Mouse (Mus musculus): Measurements from ENCODE around the gene Scn8a. TPM values are rescaled to one million over a fixed set of nuclear protein-coding genes. Genes with fewer than 3 reads are reported as not detected.

Gene Scn8a
- polyA plus RNA-seq, 1 experiment from 2014 or later = 19.8 TPM

DNA sequence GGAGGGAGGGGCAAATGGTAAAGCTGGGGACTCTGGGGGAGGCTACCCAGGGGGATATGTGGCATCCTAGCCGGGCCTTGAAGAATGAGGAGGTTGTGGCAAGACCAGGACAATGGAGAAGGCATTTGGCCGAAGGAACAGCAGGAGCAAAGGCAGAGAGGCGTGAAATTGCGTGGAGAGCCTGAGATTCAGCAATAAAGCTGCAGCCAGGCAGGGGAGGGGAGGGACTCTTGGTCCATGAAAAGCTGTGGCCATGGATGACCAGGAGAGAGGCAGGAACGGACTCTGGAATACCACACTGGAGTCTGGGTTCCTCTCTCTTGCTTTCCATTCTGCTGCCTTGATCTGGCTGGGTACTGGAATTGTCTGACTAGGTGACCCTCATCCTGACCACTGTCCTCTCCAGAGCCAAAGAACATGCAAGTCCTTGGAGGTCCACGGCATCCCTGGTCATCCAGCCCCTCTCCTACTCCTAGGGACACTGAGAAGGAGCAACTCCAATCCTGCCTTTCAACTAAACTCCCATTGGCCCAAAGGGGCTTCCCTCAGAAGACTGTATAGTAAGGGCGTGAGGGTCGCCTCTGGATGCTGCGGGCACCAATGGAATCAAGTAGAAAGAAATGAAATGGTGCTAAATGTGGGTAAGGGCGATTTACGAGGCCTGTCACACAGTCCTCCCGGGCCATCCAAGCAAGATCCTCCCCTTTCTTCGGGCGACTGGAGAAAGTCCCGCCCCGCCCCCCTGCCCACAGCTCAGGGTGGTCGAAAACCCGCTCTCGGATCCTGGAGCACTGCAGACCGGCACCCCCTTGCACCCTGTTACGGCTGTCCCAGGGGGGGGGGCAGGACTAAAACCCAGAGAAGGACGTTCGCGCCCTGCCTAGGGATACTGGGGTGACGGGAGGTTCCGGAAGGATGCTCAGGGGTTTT is 206.7 kb downstream of the Scn8a start:
- Histone ChIP-seq H3K9ac (peak overlapping the region; percentile 98), H3K36me3 (no peaks in the 10 kb centered on the region), H3K9me3 (no peaks in the 10 kb centered on the region), H3K27me3 (replicated peaks) (no peaks in the 10 kb centered on the region; the same call in 1 of the 2 replicates), H3K27ac (peak overlapping the region; percentile 94), H3K4me1 (peaks cover 68% of the 10 kb centered on the region), H3K4me3 (peak overlapping the region; percentile 88), H3K4me2 (replicated peaks) (peak overlapping the region; percentile 82)
- ATAC-seq (ENCODE audit: low FRiP score, low read depth) = peak; percentile 76
- WGBS = under 1% methylated on average over 26 of the region's 26 CpGs

DNA sequence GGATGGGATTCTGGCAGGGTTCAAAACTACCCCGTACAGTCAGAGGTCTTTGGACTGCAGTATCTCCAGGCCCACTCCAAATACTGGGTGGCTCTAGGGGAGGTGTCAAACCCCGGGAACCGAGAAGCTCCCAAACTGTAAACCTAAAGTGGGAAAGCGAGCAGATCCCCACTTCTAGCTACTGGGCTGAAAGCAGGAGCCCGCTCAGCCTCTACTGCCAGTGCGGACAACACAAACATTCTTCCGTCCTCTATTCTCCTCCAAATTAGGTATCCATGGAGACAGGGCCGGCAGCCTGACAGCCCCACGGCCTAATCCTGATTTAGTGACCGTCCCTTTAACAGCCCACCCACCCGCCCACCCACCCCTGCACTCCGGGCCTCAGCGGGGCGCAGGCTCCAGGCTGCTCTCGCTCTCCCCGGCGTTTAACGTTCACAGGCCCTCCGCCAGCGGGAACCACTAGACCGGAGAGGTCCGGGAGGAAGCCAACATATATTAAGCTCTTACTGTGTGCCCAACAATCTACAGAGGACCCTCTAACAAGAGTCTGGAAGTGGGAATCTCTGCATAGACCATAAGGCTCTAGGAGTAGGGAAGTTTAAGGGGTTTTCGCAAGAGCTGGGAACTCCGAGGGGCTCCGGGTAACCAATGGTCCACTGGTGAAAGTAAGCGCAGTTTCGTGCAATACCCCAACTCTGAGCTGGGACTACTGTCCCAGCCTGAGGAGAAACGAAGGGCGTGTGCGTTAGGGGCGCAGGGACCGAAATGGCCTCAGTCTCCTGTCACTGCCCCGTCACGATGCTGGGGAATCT is 207.5 kb downstream of the Scn8a start:
- peak; percentile 71 for ATAC-seq (ENCODE audit: low FRiP score, low read depth)
- no peaks in the 10 kb centered on the region for H3K36me3 ChIP-seq
- H3K27ac ChIP-seq = peak overlapping the region; percentile 94
- H3K4me2 ChIP-seq (replicated peaks) = peak overlapping the region; percentile 82
- peak overlapping the region; percentile 98 for H3K9ac ChIP-seq
- peak overlapping the region; percentile 88 for H3K4me3 ChIP-seq
- no peaks in the 10 kb centered on the region for H3K9me3 ChIP-seq
- under 1% methylated on average over 34 of the region's 34 CpGs for WGBS
- H3K4me1 ChIP-seq = peaks cover 67% of the 10 kb centered on the region
- no peaks in the 10 kb centered on the region; the same call in 1 of the 2 replicates for H3K27me3 ChIP-seq (replicated peaks)

DNA sequence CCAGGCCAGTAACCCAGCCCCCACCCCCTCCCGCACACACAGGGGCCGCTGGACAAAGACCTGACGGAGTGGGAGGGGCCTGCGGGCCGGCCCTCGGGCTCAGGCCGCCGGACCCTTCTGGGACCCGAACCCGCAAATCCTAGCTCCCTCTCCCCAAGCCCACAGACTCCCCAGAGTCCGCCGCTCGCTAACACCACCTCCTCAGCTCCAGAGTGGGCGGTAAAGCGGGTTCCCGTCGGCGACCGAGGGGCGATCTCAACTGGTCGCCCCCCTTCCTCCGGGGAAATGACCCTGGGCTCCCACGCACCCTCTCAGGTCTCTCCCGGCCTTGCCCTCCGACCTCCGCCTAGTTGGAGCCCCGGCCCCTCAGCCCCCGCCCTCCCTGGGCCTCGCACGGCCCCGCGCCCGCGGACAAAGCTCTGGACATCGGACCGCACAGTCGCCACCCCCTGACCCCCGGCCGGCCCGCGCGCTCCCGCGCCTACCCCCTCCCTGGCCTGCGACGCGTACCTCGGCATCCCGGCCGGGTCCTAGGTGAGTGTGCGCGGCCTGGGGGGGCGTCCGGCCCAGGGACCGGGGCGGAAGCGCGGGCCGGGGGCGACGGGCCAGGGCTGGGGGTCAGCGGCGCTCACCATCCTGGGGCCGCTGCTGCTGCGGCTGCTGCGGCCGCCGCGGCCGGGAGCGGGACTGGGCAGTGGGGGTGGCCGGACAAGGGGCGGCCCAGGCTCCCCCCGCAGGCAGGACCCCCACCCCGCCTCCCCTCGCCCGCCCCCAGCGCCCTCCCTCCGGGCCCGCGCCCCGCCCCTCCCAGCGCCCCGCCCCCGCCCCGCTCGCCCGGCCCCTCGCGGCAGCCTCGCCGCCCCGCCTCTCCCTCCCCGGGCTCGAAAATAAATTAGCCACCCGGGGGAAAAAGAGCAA is 208.4 kb downstream of the Scn8a start, which contains the start of gene Fignl2:
Gene Fignl2 (minus strand): TSS at position 755 of the 918 bp plus-strand sequence.
- H3K4me2 ChIP-seq (replicated peaks) = peak within 1 kb of the TSS; percentile 82
- H3K9ac ChIP-seq = peak within 1 kb of the TSS; percentile 98
- peaks cover 70% of the 10 kb centered on the region for H3K4me1 ChIP-seq
- peak within 1 kb of the TSS; percentile 88 for H3K4me3 ChIP-seq
- no peaks in the 10 kb centered on the region for H3K36me3 ChIP-seq
- 0 out of 2 replicates have a peak, but pooled peaks have one; percentile 3 for ATAC-seq (ENCODE audit: low FRiP score, low read depth)
- 1% methylated on average over 79 of the region's 96 CpGs for WGBS
- no peaks in the 10 kb centered on the region for H3K9me3 ChIP-seq
- peak within 1 kb of the TSS; percentile 94 for H3K27ac ChIP-seq
- H3K27me3 ChIP-seq (replicated peaks) = no peaks in the 10 kb centered on the region; the same call in 1 of the 2 replicates

DNA sequence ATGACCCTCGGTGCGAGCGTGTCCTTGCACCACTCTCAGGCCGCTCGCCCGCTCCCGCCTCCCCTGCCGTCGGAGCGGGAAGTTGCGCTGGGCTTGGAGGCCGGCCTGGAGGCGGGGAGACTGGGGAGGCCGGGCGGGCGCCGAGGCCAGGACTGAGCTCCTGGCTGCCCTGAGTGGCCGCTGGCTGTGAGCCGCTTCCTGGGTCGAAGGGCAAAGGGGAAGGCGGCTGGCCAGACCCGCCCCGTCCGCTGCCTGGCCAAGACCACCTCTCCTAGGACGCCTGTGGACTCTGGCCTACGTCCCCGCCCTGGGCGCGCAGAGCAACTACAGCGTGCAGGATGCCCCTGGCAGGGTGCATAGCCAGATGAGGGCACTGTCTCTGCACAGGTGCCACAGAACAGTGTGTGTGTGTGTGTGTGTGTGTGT is 209.1 kb downstream of the Scn8a start:
- 1% methylated on average over 30 of the region's 30 CpGs for WGBS
- Histone ChIP-seq H3K9me3 (no peaks in the 10 kb centered on the region), H3K9ac (peak overlapping the region; percentile 98), H3K27ac (peak overlapping the region; percentile 65), H3K4me1 (peaks cover 64% of the 10 kb centered on the region), H3K4me3 (peak overlapping the region; percentile 88), H3K27me3 (replicated peaks) (no peaks in the 10 kb centered on the region; the same call in 1 of the 2 replicates), H3K4me2 (replicated peaks) (peak overlapping the region; percentile 82), H3K36me3 (no peaks in the 10 kb centered on the region)
- ATAC-seq (ENCODE audit: low FRiP score, low read depth) = no peak

DNA sequence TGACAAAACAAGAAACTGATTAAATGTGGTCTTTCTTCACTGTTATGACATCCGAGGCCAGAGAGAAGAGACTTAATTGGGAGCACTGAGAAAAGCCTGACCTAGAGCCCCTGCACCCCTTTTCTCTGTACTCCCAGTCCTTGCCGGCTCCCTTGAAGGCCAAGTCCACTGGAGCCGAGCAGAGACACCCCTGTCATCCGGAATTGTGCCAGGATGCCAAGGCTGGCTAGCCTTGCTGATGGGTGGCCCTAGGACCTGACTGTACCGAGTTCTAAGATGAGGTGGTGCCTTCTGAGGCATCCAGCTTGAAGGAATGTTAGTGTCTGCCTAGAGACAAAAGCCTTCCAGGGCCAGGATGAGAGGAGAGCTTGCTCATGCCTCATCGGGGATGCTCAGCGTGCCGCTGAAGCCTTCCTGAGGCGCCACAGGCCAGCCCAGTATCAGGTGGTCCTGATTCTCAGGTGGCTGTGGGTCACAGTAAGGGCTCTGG is 210.4 kb downstream of the Scn8a start:
- 70% methylated on average over 9 of the region's 9 CpGs for WGBS
- Histone ChIP-seq H3K4me2 (replicated peaks) (no peak overlapping the region), H3K36me3 (no peaks in the 10 kb centered on the region), H3K27ac (no peak overlapping the region), H3K9ac (no peak overlapping the region), H3K27me3 (replicated peaks) (no peaks in the 10 kb centered on the region; the same call in 1 of the 2 replicates), H3K4me1 (peaks cover 52% of the 10 kb centered on the region), H3K4me3 (no peak overlapping the region), H3K9me3 (no peaks in the 10 kb centered on the region)
- no peak for ATAC-seq (ENCODE audit: low FRiP score, low read depth)

DNA sequence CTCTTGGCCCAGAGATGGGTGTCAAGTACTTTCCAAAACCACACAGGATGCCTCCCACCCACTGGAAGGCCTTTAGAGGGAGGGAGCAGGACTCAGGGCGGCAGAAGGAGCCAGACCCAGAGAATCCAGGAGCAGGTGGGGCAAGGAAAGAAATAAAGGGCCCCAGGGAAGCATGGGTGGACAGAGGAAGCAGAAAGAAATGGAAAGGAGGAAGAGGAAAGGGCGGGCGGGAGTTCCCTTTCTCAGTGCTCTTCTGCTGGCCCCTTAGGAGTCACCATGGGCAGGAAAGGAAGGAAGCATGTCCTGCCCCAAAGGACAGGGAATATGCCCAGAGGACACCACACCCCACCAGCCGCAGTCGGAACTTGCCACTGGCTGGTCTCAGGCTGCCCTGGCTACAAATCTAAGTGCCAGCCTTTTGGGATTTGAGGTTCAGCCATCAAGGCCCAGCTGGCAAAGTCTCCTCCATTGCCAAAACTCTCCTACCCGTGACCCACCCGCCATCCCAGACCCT is 211.4 kb downstream of the Scn8a start:
- no peak for ATAC-seq (ENCODE audit: low FRiP score, low read depth)
- no peak overlapping the region for H3K27ac ChIP-seq
- no peak overlapping the region for H3K4me2 ChIP-seq (replicated peaks)
- no peaks in the 10 kb centered on the region for H3K9me3 ChIP-seq
- no peaks in the 10 kb centered on the region for H3K36me3 ChIP-seq
- peaks cover 42% of the 10 kb centered on the region for H3K4me1 ChIP-seq
- no peaks in the 10 kb centered on the region; the same call in 1 of the 2 replicates for H3K27me3 ChIP-seq (replicated peaks)
- 0 out of 2 replicates have a peak overlapping the region, but pooled peaks have one; percentile 9 for H3K9ac ChIP-seq
- H3K4me3 ChIP-seq = no peak overlapping the region
- WGBS = 56% methylated on average over 7 of the region's 7 CpGs

DNA sequence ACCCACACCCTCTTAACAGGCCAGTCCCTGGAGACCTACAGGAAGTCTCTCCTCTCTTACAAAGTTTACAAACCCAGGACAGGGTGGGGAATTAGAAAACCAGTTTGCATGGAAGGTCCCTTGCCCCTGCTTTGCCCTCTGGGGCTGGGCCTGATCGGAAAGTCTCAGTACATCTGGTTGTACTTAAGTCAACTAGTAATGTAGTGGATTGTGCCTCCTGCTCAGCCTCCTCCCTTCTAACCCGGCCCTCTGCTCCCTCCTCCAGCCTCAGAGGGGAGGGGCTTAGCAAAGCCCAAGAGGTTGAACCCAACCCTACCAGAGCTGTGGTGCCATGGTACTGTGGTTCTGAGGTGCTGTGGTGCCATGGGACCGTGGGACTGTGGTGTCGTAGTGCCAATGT is 212.6 kb downstream of the Scn8a start:
- no peaks in the 10 kb centered on the region for H3K36me3 ChIP-seq
- no peaks in the 10 kb centered on the region; the same call in 1 of the 2 replicates for H3K27me3 ChIP-seq (replicated peaks)
- no peak overlapping the region for H3K27ac ChIP-seq
- H3K4me2 ChIP-seq (replicated peaks) = no peak overlapping the region
- no peak for ATAC-seq (ENCODE audit: low FRiP score, low read depth)
- H3K4me3 ChIP-seq = no peak overlapping the region
- H3K9ac ChIP-seq = no peak overlapping the region
- H3K4me1 ChIP-seq = peaks cover 31% of the 10 kb centered on the region
- WGBS = 48% methylated on average over 4 of the region's 4 CpGs
- no peaks in the 10 kb centered on the region for H3K9me3 ChIP-seq

DNA sequence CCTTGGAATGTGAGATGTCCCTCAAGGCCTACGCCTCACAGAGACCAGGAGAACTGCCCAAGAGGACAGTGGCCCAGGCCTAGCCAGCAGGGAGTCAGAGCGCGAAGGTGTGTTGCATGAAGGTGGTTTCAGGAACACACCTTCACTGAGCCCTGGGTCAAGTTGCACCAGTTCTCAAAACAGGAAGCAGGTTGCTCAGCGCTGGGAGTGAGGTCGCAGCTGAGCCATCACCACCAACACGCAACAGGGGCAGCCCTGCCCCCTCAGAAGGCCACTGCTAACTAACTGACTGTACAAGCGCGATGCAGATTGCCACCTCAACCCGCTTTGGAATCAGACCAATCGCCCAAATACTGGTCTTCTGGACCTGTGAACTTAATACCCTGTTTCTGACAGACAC is 214.8 kb downstream of the Scn8a start:
- no peak overlapping the region for H3K27ac ChIP-seq
- ATAC-seq (ENCODE audit: low FRiP score, low read depth) = no peak
- H3K36me3 ChIP-seq = no peaks in the 10 kb centered on the region
- peaks cover 25% of the 10 kb centered on the region for H3K4me1 ChIP-seq
- no peaks in the 10 kb centered on the region for H3K9me3 ChIP-seq
- H3K4me2 ChIP-seq (replicated peaks) = no peak overlapping the region
- 83% methylated on average over 10 of the region's 10 CpGs for WGBS
- H3K27me3 ChIP-seq (replicated peaks) = no peaks in the 10 kb centered on the region
- H3K9ac ChIP-seq = no peak overlapping the region
- no peak overlapping the region for H3K4me3 ChIP-seq

DNA sequence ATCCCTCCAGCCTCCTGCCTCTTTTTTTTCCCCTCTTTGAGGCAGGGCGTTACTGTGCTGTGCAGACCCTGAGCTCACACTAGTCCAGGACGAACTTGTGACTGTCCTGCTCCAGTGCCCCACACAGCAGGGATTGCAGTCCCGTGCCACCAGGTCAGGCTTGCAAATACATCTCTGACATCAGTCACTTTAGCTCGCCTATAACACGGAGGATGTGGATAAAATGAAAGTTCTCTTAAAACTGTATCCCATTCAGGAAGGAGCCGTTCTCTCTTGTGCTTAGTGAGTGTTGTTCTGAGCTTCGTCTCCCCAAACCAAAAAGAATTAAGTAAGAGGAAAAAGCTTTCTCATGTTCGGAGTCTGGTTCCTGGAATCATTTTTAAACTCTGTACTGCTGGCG is 216.8 kb downstream of the Scn8a start:
- H3K27me3 ChIP-seq (replicated peaks) = peaks cover 4% of the 10 kb centered on the region; the same call in 1 of the 2 replicates
- no peak overlapping the region for H3K9ac ChIP-seq
- no peak overlapping the region for H3K4me2 ChIP-seq (replicated peaks)
- no peaks in the 10 kb centered on the region for H3K9me3 ChIP-seq
- WGBS = 73% methylated on average over 9 of the region's 9 CpGs
- no peak overlapping the region for H3K4me3 ChIP-seq
- no peaks in the 10 kb centered on the region for H3K36me3 ChIP-seq
- no peak for ATAC-seq (ENCODE audit: low FRiP score, low read depth)
- no peak overlapping the region for H3K27ac ChIP-seq
- peaks cover 16% of the 10 kb centered on the region for H3K4me1 ChIP-seq

DNA sequence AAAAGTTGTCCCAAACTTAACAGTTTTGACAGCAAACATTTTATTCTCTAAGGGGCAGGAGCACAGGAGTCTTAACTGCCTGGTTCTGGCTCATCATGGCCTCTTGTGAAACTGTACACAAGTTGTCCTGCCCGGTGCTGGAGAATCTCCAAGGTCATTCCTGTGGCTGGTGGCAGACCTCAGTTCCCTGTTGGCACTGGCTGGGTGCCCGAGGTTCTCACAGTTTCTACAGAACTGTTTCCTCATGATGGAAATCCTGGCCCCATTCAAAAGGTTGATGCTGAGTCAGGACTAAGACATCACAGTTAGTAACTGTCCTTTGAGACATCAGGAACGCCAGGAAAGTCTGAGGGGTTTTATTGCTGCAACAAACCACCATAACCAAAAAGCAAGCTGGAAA is 217.3 kb downstream of the Scn8a start:
- H3K27ac ChIP-seq = no peak overlapping the region
- no peak for ATAC-seq (ENCODE audit: low FRiP score, low read depth)
- peaks cover 7% of the 10 kb centered on the region; the same call in 1 of the 2 replicates for H3K27me3 ChIP-seq (replicated peaks)
- no peak overlapping the region for H3K4me2 ChIP-seq (replicated peaks)
- 71% methylated on average over 3 of the region's 3 CpGs for WGBS
- H3K9me3 ChIP-seq = no peaks in the 10 kb centered on the region
- peaks cover 14% of the 10 kb centered on the region for H3K4me1 ChIP-seq
- no peak overlapping the region for H3K4me3 ChIP-seq
- H3K36me3 ChIP-seq = no peaks in the 10 kb centered on the region
- no peak overlapping the region for H3K9ac ChIP-seq

DNA sequence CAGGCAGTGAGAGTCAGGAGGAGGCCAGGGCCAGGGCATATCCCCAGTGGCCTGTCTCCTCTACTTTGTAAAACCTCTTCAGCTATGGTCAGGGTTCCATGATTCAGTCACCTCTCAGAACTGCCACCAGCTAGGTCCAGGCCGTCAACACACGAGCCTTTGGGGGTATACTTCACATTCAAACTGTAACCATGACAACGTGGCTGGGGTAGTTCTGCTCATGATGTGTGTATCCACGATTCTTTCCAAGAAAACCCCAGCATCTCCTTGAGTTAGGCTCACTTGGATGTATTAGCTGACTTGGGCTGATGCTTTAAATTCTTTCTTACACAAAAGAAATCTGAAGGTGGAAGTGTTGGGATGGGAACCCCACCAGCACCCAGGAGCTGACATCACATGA is 218.6 kb downstream of the Scn8a start:
- Histone ChIP-seq H3K27ac (no peak overlapping the region), H3K36me3 (no peaks in the 10 kb centered on the region), H3K9me3 (no peaks in the 10 kb centered on the region), H3K4me3 (no peak overlapping the region), H3K4me1 (peaks cover 23% of the 10 kb centered on the region), H3K27me3 (replicated peaks) (peaks cover 10% of the 10 kb centered on the region; the same call in 1 of the 2 replicates), H3K9ac (no peak overlapping the region), H3K4me2 (replicated peaks) (no peak overlapping the region)
- 50% methylated on average over 4 of the region's 4 CpGs for WGBS
- ATAC-seq (ENCODE audit: low FRiP score, low read depth) = no peak
